Mouse (Mus musculus) MEL (cell line): Measurements from ENCODE around the gene Tcf23. TPM values are rescaled to one million over a fixed set of nuclear protein-coding genes. Genes with fewer than 3 reads are reported as not detected.

Experiments
- DNase-seq: peaks from one replicate; pipeline ENCODE4 v3.0.0; 2011; ENCODE audit warnings: low read depth, low spot score
- H3K27ac ChIP-seq: 2 replicates; pipeline ENCODE4 v1.5.1; 2012; ENCODE audit warnings: low read depth, mild to moderate bottlenecking, control low read depth, low read length, moderate library complexity; ENCODE audit not compliant: control insufficient read depth
- H3K27me3 ChIP-seq, 2 experiments: fragments of 150-350 bp in 1 of 2; sonication (generic) in 1 of 2; 2 replicates each; pipeline ENCODE4 v1.6.1; 2012; ENCODE audit warnings: low read length in 2 of 2, mild to moderate bottlenecking in 2 of 2, improper control_type of control experiment in 1 of 2, moderate library complexity in 1 of 2; ENCODE audit not compliant: insufficient read depth in 2 of 2, control insufficient read depth in 1 of 2
- H3K36me3 ChIP-seq, 2 experiments: 2 replicates each; pipeline ENCODE4 v1.6.1; 2012 to 2014; ENCODE audit warnings: low read length in 2 of 2, improper control_type of control experiment in 1 of 2, inconsistent platforms in 1 of 2, mild to moderate bottlenecking in 1 of 2; ENCODE audit not compliant: insufficient read depth in 2 of 2, control insufficient read depth in 1 of 2
- H3K4me1 ChIP-seq, 2 experiments: fragments of 150-350 bp in 1 of 2; sonication (generic) in 1 of 2; 2 replicates each; pipeline ENCODE4 v1.6.1; 2012; ENCODE audit warnings: low read length in 2 of 2, improper control_type of control experiment in 1 of 2, mild to moderate bottlenecking in 1 of 2; ENCODE audit not compliant: insufficient read depth in 2 of 2, control insufficient read depth in 1 of 2
- H3K4me3 ChIP-seq, 2 experiments: fragments of 150-350 bp in 1 of 2; sonication (generic) in 1 of 2; 2 replicates each; pipeline ENCODE4 v1.5.1; 2012; ENCODE audit warnings: low read depth in 2 of 2, low read length in 2 of 2, mild to moderate bottlenecking in 2 of 2, moderate library complexity in 2 of 2, control low read depth in 1 of 2, improper control_type of control experiment in 1 of 2; ENCODE audit not compliant: control insufficient read depth in 1 of 2, insufficient read depth in 1 of 2
- H3K79me2 ChIP-seq: 2 replicates; pipeline ENCODE4 v1.6.1; 2012; ENCODE audit warnings: mild to moderate bottlenecking, low read length, moderate library complexity; ENCODE audit not compliant: control insufficient read depth, poor library complexity, insufficient read depth
- H3K9ac ChIP-seq: 2 replicates; pipeline ENCODE4 v1.6.1; 2012; ENCODE audit warnings: low read depth, mild to moderate bottlenecking, control low read depth, low read length, moderate library complexity; ENCODE audit not compliant: control insufficient read depth, poor library complexity, severe bottlenecking
- H3K9me3 ChIP-seq: fragments of 150-350 bp; sonication (generic); replicated peaks from 2 replicates; pipeline ENCODE4 v1.6.1; 2012; ENCODE audit warnings: mild to moderate bottlenecking, low read length, improper control_type of control experiment, moderate library complexity; ENCODE audit not compliant: insufficient read depth
- CTCF ChIP-seq, 3 experiments: IDR thresholded peaks in 2 of 3; conservative IDR thresholded peaks in 1 of 3; 2 replicates each; pipeline ENCODE4 v1.5.1; 2011 to 2012; ENCODE audit warnings: low read length in 3 of 3, low read depth in 2 of 3, mild to moderate bottlenecking in 2 of 3, improper control_type of control experiment in 1 of 3, inconsistent platforms in 1 of 3, mixed read lengths in 1 of 3, moderate library complexity in 1 of 3; ENCODE audit not compliant: control insufficient read depth in 1 of 3, insufficient read depth in 1 of 3, poor library complexity in 1 of 3, severe bottlenecking in 1 of 3
- E2F4 ChIP-seq: IDR thresholded peaks from 2 replicates; pipeline ENCODE4 v1.6.1; 2011; ENCODE audit warnings: low read depth, low read length, improper control_type of control experiment, borderline replicate concordance
- EP300 ChIP-seq, 2 experiments: IDR thresholded peaks; 2 replicates each; pipeline ENCODE4 v1.6.1; 2011; ENCODE audit warnings: improper control_type of control experiment in 2 of 2, low read length in 2 of 2, low read depth in 1 of 2, mild to moderate bottlenecking in 1 of 2
- HCFC1 ChIP-seq: IDR thresholded peaks from 2 replicates; pipeline ENCODE4 v1.6.1; 2012; ENCODE audit warnings: low read depth, mild to moderate bottlenecking, inconsistent platforms, low read length, improper control_type of control experiment, moderate library complexity
- JUND ChIP-seq: IDR thresholded peaks from 2 replicates; pipeline ENCODE4 v1.6.1; 2011; ENCODE audit warnings: low read depth, mild to moderate bottlenecking, improper control_type of control experiment, low read length
- MAFK ChIP-seq: IDR thresholded peaks from 2 replicates; pipeline ENCODE4 v1.6.1; 2011; ENCODE audit warnings: low read depth, mild to moderate bottlenecking, low read length, improper control_type of control experiment, borderline replicate concordance
- MAX ChIP-seq: IDR thresholded peaks from 2 replicates; pipeline ENCODE4 v1.6.1; 2011; ENCODE audit warnings: low read length, improper control_type of control experiment
- MYB ChIP-seq: IDR thresholded peaks from 2 replicates; pipeline ENCODE4 v1.6.1; 2011; ENCODE audit warnings: mild to moderate bottlenecking, low read depth, low read length, improper control_type of control experiment
- RAD21 ChIP-seq: IDR thresholded peaks from 2 replicates; pipeline ENCODE4 v1.6.1; 2011; ENCODE audit warnings: mild to moderate bottlenecking, low read depth, low read length, improper control_type of control experiment
- RCOR1 ChIP-seq: IDR thresholded peaks from 2 replicates; pipeline ENCODE4 v1.6.1; 2012; ENCODE audit warnings: low read depth, mild to moderate bottlenecking, inconsistent platforms, low read length, improper control_type of control experiment
- SMC3 ChIP-seq: IDR thresholded peaks from 2 replicates; pipeline ENCODE4 v1.6.1; 2011; ENCODE audit warnings: low read depth, low read length, improper control_type of control experiment
- TBP ChIP-seq: IDR thresholded peaks from 2 replicates; pipeline ENCODE4 v1.8.0; 2011; ENCODE audit warnings: low read depth, low read length, improper control_type of control experiment
- UBTF ChIP-seq: IDR thresholded peaks from 2 replicates; pipeline ENCODE4 v1.6.1; 2012; ENCODE audit warnings: low read depth, mild to moderate bottlenecking, inconsistent platforms, low read length, improper control_type of control experiment, moderate library complexity, borderline replicate concordance; ENCODE audit not compliant: insufficient read depth
- USF2 ChIP-seq, 2 experiments: IDR thresholded peaks; 2 replicates each; pipeline ENCODE4 v1.6.1; 2011 to 2012; ENCODE audit warnings: improper control_type of control experiment in 2 of 2, low read length in 2 of 2, borderline replicate concordance in 1 of 2, inconsistent platforms in 1 of 2, low read depth in 1 of 2, mild to moderate bottlenecking in 1 of 2; ENCODE audit not compliant: insufficient read depth in 1 of 2
- ZC3H11A ChIP-seq: IDR thresholded peaks from 2 replicates; pipeline ENCODE4 v1.6.1; 2012; ENCODE audit warnings: low read depth, mild to moderate bottlenecking, inconsistent platforms, low read length, improper control_type of control experiment
- ZKSCAN1 ChIP-seq: IDR thresholded peaks from 2 replicates; pipeline ENCODE4 v1.6.1; 2012; ENCODE audit warnings: low read depth, mild to moderate bottlenecking, inconsistent platforms, low read length, improper control_type of control experiment, moderate library complexity
- ZNF384 ChIP-seq: IDR thresholded peaks from 2 replicates; pipeline ENCODE4 v1.6.1; 2012; ENCODE audit warnings: low read depth, mild to moderate bottlenecking, inconsistent platforms, low read length, improper control_type of control experiment
- polyA plus RNA-seq, 2 experiments: library from polyadenylated mRNA; stranded (reverse) in 1 of 2; unstranded in 1 of 2; fragments of >175 nt in 1 of 2; fragments of >200 nt in 1 of 2; gene quantifications; 2 replicates each; pipeline versions ENCODE4 v1.2.1 to v1.2.4; 2012; ENCODE audit warnings: low replicate concordance in 2 of 2, low read depth in 1 of 2; ENCODE audit not compliant: insufficient read length in 2 of 2, insufficient read depth in 1 of 2, missing spikeins in 1 of 2
- total RNA-seq: library from RNA; depleted of rRNA; stranded (reverse); fragments of 300-350 nt; gene quantifications from 2 replicates; pipeline ENCODE4 v1.2.3, GENCODE M21; 2012

Gene Tcf23
- total and polyA plus RNA-seq, 3 experiments, result 0.07 to 0.08 TPM; not detected in 1

- Histone ChIP-seq H3K9ac (no peak overlapping the region), H3K4me3 (no peak overlapping the region), H3K27me3 (no peaks in the 10 kb centered on the region; a peak in 1 of 4 replicates), H3K9me3 (no peaks in the 10 kb centered on the region)
- peak; percentile 34 for DNase-seq
- TF ChIP-seq ZNF384 (no peak), RAD21 (peak; percentile 31), E2F4 (no peak), ZC3H11A (peak; percentile 28; the same call in 1 of the 2 replicates), SMC3 (peak; percentile 39), MAX (no peak), UBTF (no peak), EP300 (IDR thresholded peaks at IDR 0.05; ENCODE audit: low read depth in 1 of 2, low read length in 2 of 2) (no peak), TBP (0 out of 2 replicates have a peak, but pooled peaks have one; percentile 26), CTCF (IDR thresholded peaks at IDR 0.05 in 2 of 3, conservative IDR thresholded peaks at IDR 0.05 in 1 of 3; ENCODE audit: control insufficient read depth in 1 of 3, insufficient read depth in 1 of 3, low read depth in 2 of 3, low read length in 3 of 3, poor library complexity in 1 of 3, severe bottlenecking in 1 of 3) (peak in 1 of 3 experiments; percentile 34; a peak in 2 of 6 replicates)
- TF ChIP-seq, all 39 proteins: peak for 5
- no peaks in the 10 kb centered on the region for H3K79me2 ChIP-seq
- H3K27ac ChIP-seq, result no peak overlapping the region
- H3K36me3 ChIP-seq, result no peaks in the 10 kb centered on the region
- no peaks in the 10 kb centered on the region for H3K4me1 ChIP-seq
Observed at GRCm38 (mm10) chr5:30934725-30935461, 33.6 kb upstream of the Tcf23 start.

GRCm38 (mm10) chr5:30943004-30943403, 25.5 kb upstream of the Tcf23 start:
- DNase-seq, result peak; percentile 64
- TF ChIP-seq MAX (no peak), ZC3H11A (peak; percentile 60; the same call in 1 of the 2 replicates), RAD21 (peak; percentile 70), HCFC1 (no peak), ZKSCAN1 (no peak), RCOR1 (no peak), MAFK (no peak), MYB (no peak), JUND (no peak), SMC3 (peak; percentile 90), CTCF (IDR thresholded peaks at IDR 0.05 in 2 of 3, conservative IDR thresholded peaks at IDR 0.05 in 1 of 3; ENCODE audit: control insufficient read depth in 1 of 3, insufficient read depth in 1 of 3, low read depth in 2 of 3, low read length in 3 of 3, poor library complexity in 1 of 3, severe bottlenecking in 1 of 3) (peak; percentile 61 to 78 (median 65)), USF2 (IDR thresholded peaks at IDR 0.05; ENCODE audit: borderline replicate concordance in 1 of 2, insufficient read depth in 1 of 2, low read depth in 1 of 2, low read length in 2 of 2) (no peak), TBP (no peak)
- TF ChIP-seq, all 39 proteins: peak for 4
- Histone ChIP-seq H3K27ac (no peak overlapping the region), H3K79me2 (no peaks in the 10 kb centered on the region), H3K9me3 (no peaks in the 10 kb centered on the region), H3K36me3 (no peaks in the 10 kb centered on the region), H3K4me1 (no peaks in the 10 kb centered on the region), H3K9ac (no peak overlapping the region), H3K4me3 (no peak overlapping the region), H3K27me3 (no peaks in the 10 kb centered on the region; a peak in 1 of 4 replicates)
